Mouse (Mus musculus) neural tube, embryonic 14.5 days (tissue): Measurements from ENCODE around the gene Ugt1a7c. TPM values are rescaled to one million over a fixed set of nuclear protein-coding genes. Genes with fewer than 3 reads are reported as not detected.

ENCODE experiments used
- ATAC-seq: fragments of 200-750 bp; cut with Nextera tagmentation; 2 replicates; pipeline ENCODE4 v1.8.0; 2017; ENCODE audit warnings: low read depth, mild to moderate bottlenecking, moderate TSS enrichment, moderate library complexity
- H3K27ac ChIP-seq: fragments of 300-500 bp; sonication (generic); 2 replicates; pipeline ENCODE4 v1.5.1; 2014; ENCODE audit warnings: low read depth, mild to moderate bottlenecking, control low read depth, low read length, moderate library complexity, mixed read lengths
- H3K27me3 ChIP-seq: fragments of 300-500 bp; sonication (generic); 2 replicates; pipeline ENCODE4 v1.6.1; 2014; ENCODE audit warnings: low read length; ENCODE audit not compliant: control insufficient read depth, insufficient read depth
- H3K36me3 ChIP-seq: fragments of 300-500 bp; sonication (generic); 2 replicates; pipeline ENCODE4 v1.6.1; 2014; ENCODE audit warnings: low read length, mixed read lengths; ENCODE audit not compliant: control insufficient read depth, insufficient read depth
- H3K4me1 ChIP-seq: fragments of 300-500 bp; sonication (generic); 2 replicates; pipeline ENCODE4 v1.6.1; 2014; ENCODE audit warnings: low read length; ENCODE audit not compliant: control insufficient read depth, insufficient read depth
- H3K4me2 ChIP-seq: fragments of 300-500 bp; sonication (generic); 2 replicates; pipeline ENCODE4 v1.6.1; 2014; ENCODE audit warnings: mild to moderate bottlenecking, low read depth, low read length, control low read depth
- H3K4me3 ChIP-seq: fragments of 300-500 bp; sonication (generic); 2 replicates; pipeline ENCODE4 v1.5.1; 2014; ENCODE audit warnings: low read depth, low read length, control low read depth, mixed read lengths
- H3K9ac ChIP-seq: fragments of 300-500 bp; sonication (generic); replicated peaks from 2 replicates; pipeline ENCODE4 v1.6.1; 2014; ENCODE audit warnings: low read depth, mild to moderate bottlenecking, control low read depth, low read length, mixed read lengths
- H3K9me3 ChIP-seq: fragments of 300-500 bp; sonication (generic); 2 replicates; pipeline ENCODE4 v1.6.1; 2016; ENCODE audit warnings: low read length; ENCODE audit not compliant: control insufficient read depth
- WGBS: fragments of 180-500 bp; shearing (Covaris S2); extraction: QIAGEN DNeasy Blood & Tissue Kit; methylation state at CpG from one replicate; pipeline ENCODE4 v1.1.7; 2014; 5-methylcytosine and 5-hydroxymethylcytosine counted together
- polyA plus RNA-seq: library from polyadenylated mRNA; unstranded; fragments of >200 nt; fragmentation: Nextera tagmentation; extraction: Ambion mirVana; gene quantifications from 2 replicates; pipeline ENCODE4 v1.2.1, GENCODE M21; 2014

Gene Ugt1a7c
- polyA plus RNA-seq, 1 experiment from 2014 or later = 0.32 TPM

- no peak overlapping the region for H3K9ac ChIP-seq
- H3K36me3 ChIP-seq = no peaks in the 10 kb centered on the region
- no peak overlapping the region for H3K4me3 ChIP-seq
- H3K4me2 ChIP-seq = no peak overlapping the region
- WGBS = 80% methylated on average over 2 of the region's 2 CpGs
- ATAC-seq = no peak
- H3K27ac ChIP-seq = no peak overlapping the region
- H3K9me3 ChIP-seq = 0 out of 2 replicates have a peak, but pooled peaks cover 5% of the 10 kb centered on the region
- H3K4me1 ChIP-seq = no peaks in the 10 kb centered on the region
- H3K27me3 ChIP-seq = no peaks in the 10 kb centered on the region
Observed at GRCm38 (mm10) chr1:88199996-88200395, 105.1 kb downstream of the Ugt1a7c start.

GRCm38 (mm10) chr1:88200456-88200855 is 105.6 kb downstream of the Ugt1a7c start, which contains the start of gene Ugt1a2:
Gene Ugt1a2 (plus strand): TSS chr1:88200601.
- WGBS = 81% methylated on average over 7 of the region's 7 CpGs
- Histone ChIP-seq H3K4me3 (no peak within 1 kb of the TSS), H3K27ac (no peak within 1 kb of the TSS), H3K4me2 (no peak within 1 kb of the TSS), H3K36me3 (no peaks in the 10 kb centered on the region), H3K9ac (no peak within 1 kb of the TSS), H3K4me1 (no peaks in the 10 kb centered on the region), H3K9me3 (0 out of 2 replicates have a peak, but pooled peaks cover 5% of the 10 kb centered on the region), H3K27me3 (no peaks in the 10 kb centered on the region)
- no peak for ATAC-seq

DNA sequence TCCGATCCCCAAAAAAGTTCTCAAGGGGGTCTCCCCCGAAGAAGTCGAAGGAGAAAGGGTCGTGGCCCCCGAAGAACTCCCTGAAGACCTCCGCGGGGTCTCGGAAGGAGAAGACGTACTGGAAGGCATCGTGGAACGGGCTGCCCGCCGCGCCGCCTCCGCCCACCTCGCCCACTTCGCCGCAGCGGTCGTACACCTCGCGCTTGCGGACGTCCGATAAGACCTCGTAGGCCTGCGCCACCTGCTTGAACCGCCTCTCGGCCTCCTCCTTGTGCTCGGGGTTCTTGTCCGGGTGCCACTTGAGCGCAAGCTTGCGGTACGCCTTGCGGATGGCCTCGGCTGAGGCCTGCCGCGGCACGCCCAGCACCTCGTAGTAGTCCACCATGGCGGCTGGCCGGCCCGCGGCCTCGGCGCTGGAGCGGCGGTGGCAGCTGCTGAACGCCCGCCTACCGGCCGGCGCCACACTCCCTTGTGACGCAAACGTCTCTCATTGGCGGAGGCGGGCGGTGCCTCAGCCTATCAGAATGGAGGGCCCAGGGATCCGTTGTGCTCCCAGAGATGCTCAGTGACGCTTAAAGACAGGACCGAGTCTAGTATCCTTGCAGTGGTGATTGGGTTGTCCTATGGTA is 110.5 kb downstream of the Ugt1a7c start, which contains the start of gene Dnajb3:
Gene Dnajb3, minus strand, starts transcription at position 489 of the 629 bp plus-strand sequence.
- no peaks in the 10 kb centered on the region for H3K4me1 ChIP-seq
- H3K4me2 ChIP-seq = peak within 1 kb of the TSS; percentile 79
- 0 out of 2 replicates have a peak, but pooled peaks cover 5% of the 10 kb centered on the region for H3K9me3 ChIP-seq
- WGBS = 7% methylated on average over 59 of the region's 62 CpGs
- peak within 1 kb of the TSS; percentile 52; the same call in 1 of the 2 replicates for H3K27ac ChIP-seq
- H3K9ac ChIP-seq = peak within 1 kb of the TSS; percentile 74
- H3K4me3 ChIP-seq = peak within 1 kb of the TSS; percentile 39
- H3K27me3 ChIP-seq = no peaks in the 10 kb centered on the region
- ATAC-seq = peak; percentile 100
- H3K36me3 ChIP-seq = no peaks in the 10 kb centered on the region

DNA sequence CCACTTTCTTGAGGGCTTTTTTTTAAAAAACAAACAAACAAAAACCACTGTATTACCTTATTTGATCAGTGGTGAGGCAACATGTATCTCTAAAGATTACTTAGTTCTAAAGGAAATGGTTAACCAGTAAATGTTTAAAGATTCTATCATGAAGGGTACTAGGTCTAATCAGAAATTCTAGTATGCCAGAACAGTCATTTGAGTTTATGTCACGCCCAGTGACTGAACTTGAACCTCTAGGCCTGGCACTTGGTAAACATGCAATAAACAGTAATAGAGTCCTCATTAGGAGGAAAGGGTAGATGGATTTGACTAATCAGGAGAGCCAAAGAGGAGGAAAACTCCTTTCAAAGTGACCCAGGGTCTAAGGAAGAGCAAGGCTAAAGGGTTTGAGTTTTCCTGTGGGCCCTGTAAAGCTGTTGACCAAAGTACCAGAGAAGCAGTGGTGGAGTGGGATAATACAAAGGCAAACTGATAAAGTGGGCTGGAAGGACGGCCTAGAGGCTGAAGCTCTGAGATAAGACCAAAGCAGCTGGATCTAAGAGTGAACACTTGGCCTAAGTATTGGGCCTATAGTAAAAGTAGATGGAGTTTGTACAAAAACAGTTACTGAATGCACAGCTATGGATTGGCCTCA is 112.1 kb downstream of the Ugt1a7c start:
- no peak overlapping the region for H3K4me3 ChIP-seq
- H3K9ac ChIP-seq = no peak overlapping the region
- no peak overlapping the region for H3K4me2 ChIP-seq
- H3K9me3 ChIP-seq = peaks cover 13% of the 10 kb centered on the region
- H3K36me3 ChIP-seq = no peaks in the 10 kb centered on the region
- H3K4me1 ChIP-seq = no peaks in the 10 kb centered on the region
- ATAC-seq = no peak
- 86% methylated on average over 2 of the region's 2 CpGs for WGBS
- no peaks in the 10 kb centered on the region for H3K27me3 ChIP-seq
- H3K27ac ChIP-seq = no peak overlapping the region

DNA sequence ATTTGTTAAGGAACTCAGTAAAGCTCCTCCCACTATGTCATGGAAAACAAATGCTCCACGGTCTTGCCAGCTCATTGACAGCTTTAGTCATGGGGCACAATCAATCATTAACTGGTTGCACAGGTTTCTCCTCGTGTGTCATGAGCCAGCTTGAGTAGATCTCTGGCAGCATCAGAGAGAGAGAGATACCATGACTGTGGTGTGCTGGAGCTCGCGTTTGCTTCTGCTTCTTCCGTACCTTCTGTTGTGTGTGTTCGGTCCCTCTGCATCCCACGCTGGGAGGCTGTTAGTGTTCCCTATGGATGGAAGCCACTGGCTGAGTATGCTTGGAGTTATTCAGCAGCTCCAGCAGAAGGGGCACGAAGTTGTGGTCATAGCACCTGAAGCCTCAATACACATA is 117.0 kb downstream of the Ugt1a7c start, which contains the start of gene Ugt1a1:
Gene Ugt1a1, plus strand, starts transcription at position 148 of the 400 bp plus-strand sequence.
- ATAC-seq = no peak
- H3K4me2 ChIP-seq = no peak within 1 kb of the TSS
- H3K4me3 ChIP-seq = no peak within 1 kb of the TSS
- peaks cover 52% of the 10 kb centered on the region for H3K9me3 ChIP-seq
- H3K36me3 ChIP-seq = no peaks in the 10 kb centered on the region
- no peak within 1 kb of the TSS for H3K27ac ChIP-seq
- H3K27me3 ChIP-seq = no peaks in the 10 kb centered on the region
- no peaks in the 10 kb centered on the region for H3K4me1 ChIP-seq
- 69% methylated on average over 8 of the region's 8 CpGs for WGBS
- H3K9ac ChIP-seq = no peak within 1 kb of the TSS

- Histone ChIP-seq H3K27ac (no peak overlapping the region), H3K9ac (no peak overlapping the region), H3K9me3 (peaks cover 59% of the 10 kb centered on the region), H3K4me2 (no peak overlapping the region), H3K27me3 (no peaks in the 10 kb centered on the region), H3K4me3 (no peak overlapping the region), H3K4me1 (no peaks in the 10 kb centered on the region), H3K36me3 (no peaks in the 10 kb centered on the region)
- ATAC-seq = no peak
- 62% methylated on average over 8 of the region's 8 CpGs for WGBS
Observed at GRCm38 (mm10) chr1:88212341-88213045, 117.6 kb downstream of the Ugt1a7c start.

DNA sequence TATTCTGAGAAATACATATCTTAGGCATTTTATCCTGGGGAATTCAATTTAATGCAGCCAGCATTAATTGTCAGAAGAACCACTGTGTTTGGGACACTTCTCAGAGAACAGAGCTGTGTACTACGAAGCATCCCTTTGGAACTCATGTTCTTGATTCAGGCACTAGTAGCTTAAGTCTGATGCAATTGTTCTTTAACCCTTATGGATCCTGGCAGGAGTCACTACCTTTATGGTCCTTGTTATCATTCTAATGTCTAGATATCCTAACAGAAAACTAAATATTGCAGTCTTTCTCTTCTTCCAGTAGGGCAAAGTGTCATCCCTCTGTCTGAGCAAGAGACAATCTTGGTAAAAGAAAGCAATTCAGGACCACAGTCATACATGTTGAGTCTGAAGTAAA is 118.2 kb downstream of the Ugt1a7c start:
- Histone ChIP-seq H3K4me3 (no peak overlapping the region), H3K9ac (no peak overlapping the region), H3K9me3 (peaks cover 61% of the 10 kb centered on the region), H3K27ac (no peak overlapping the region), H3K36me3 (no peaks in the 10 kb centered on the region), H3K4me2 (no peak overlapping the region), H3K4me1 (no peaks in the 10 kb centered on the region), H3K27me3 (no peaks in the 10 kb centered on the region)
- ATAC-seq = no peak
- WGBS = 85% methylated on average over 1 of the region's 1 CpGs

DNA sequence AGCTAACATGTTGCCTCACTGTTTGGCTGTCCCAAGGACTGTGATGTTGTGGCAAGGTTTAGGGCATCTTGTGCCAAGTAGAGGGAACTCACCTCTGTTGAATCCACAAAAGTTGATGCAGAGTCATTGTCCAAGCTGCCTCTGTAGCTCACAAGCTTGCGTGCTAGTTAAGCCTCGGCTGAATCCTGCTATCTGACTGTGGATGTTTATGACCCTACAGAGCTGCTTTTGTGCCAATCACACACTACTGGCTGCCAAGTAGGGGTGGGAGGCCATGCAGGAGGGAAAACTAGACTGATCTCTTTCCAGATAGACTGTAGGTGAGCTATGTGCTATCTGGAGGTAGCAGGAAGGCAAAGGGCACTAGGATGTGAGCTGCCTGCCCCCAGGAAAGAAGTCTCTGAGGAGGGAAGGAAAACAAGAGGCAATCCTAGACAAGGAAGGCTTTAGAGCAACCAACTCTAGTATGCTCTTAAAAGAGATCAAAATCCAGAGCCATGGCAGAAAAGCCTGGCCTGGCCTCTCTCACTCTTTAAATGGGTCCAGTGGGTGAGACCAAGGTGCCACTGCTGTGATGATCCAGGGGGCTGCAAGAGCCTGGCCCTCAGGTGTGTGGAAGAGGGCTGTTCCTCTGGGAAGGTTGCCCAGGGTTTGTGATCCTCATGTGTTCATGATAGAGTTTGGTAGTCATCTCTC is 119.1 kb downstream of the Ugt1a7c start:
- Histone ChIP-seq H3K4me1 (no peaks in the 10 kb centered on the region), H3K9me3 (peaks cover 61% of the 10 kb centered on the region), H3K9ac (no peak overlapping the region), H3K27ac (no peak overlapping the region), H3K4me3 (no peak overlapping the region), H3K36me3 (no peaks in the 10 kb centered on the region), H3K27me3 (no peaks in the 10 kb centered on the region), H3K4me2 (no peak overlapping the region)
- 84% methylated on average over 2 of the region's 2 CpGs for WGBS
- ATAC-seq = no peak
